Mouse (Mus musculus): Measurements from ENCODE around the gene Stx17. TPM values are rescaled to one million over a fixed set of nuclear protein-coding genes. Genes with fewer than 3 reads are reported as not detected.
A peak's percentile ranks its signal among the peaks of the same experiment; 100 is the strongest.

Gene Stx17
- 3.7 and 3.9 TPM in 2 replicates for total RNA-seq (2012; rRNA removed)

GRCm38 (mm10) chr4:48124773-48125469 is at the start of gene Stx17:
Gene Stx17 (plus strand): TSS chr4:48124915.
- no peak within 1 kb of the TSS for H3K27ac ChIP-seq (ENCODE audit: insufficient read depth, low read depth, low read length, poor library complexity, severe bottlenecking)

DNA sequence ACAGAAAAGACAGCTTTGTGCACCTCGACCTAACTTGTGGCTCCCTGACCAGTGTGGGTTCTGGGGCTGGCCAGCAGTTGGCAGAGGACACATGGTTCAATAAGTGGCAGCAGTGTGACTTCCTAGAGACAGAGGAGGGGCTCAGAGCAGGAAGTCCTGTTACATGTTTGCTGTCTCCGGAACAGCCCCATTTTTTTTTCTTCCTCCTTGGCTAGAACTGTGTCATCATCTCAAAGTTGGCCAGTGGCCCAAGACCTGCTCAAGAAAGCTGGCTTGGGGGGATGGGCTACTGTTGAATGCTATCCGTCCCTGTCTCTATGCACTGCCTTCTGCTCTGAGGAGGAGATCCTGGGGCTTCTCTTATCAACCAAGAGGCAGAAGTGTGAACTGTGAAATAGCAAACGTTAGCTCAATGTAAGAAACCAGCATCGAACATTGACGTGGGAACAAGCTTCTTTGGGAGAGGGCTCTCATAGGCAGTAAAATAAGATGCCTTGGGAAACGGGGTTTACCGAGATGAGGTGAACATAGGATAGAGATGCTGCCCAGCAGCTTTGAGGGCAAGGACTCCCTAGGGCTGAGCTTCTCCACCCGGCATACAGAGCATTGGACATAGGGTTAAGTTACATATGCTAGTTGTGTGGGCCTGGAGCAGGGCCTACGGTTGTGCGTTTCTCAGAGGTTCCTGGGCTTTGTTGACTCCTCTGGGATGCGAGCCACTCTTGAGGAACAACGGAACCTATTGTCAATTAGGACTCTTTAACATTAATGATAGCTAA is 47.8 kb upstream of the Stx17 start:
- TF ChIP-seq CHD2 (IDR thresholded peaks at IDR 0.05; ENCODE audit: low read depth, low read length) (no peak), MAFK (IDR thresholded peaks at IDR 0.05; ENCODE audit: insufficient read depth, low read depth, low read length) (no peak), ZNF384 (IDR thresholded peaks at IDR 0.05; ENCODE audit: low read depth, low read length) (no peak), HCFC1 (IDR thresholded peaks at IDR 0.05; ENCODE audit: borderline replicate concordance, insufficient read depth, low read length) (no peak), ZC3H11A (IDR thresholded peaks at IDR 0.05; ENCODE audit: borderline replicate concordance, low read depth, low read length) (no peak)
- no peaks in the 10 kb centered on the region for H3K4me1 ChIP-seq (ENCODE audit: control insufficient read depth in 2 of 2, insufficient read depth in 2 of 2, low read length in 2 of 2, poor library complexity in 1 of 2)
- H3K9ac ChIP-seq (ENCODE audit: insufficient read depth, low read depth, low read length, poor library complexity, severe bottlenecking), result no peak overlapping the region
- H3K9me3 ChIP-seq (ENCODE audit: control insufficient read depth, insufficient read depth, low read depth, low read length), result no peaks in the 10 kb centered on the region
- no peak overlapping the region for H3K4me3 ChIP-seq (ENCODE audit: insufficient read depth in 1 of 2, low read depth in 1 of 2, low read length in 2 of 2, poor library complexity in 1 of 2, severe bottlenecking in 1 of 2)
- in situ Hi-C loops (cut with MboI; ENCODE audit: low sequenced_read_pairs in 2 of 2, unreplicated experiment in 2 of 2), result no loop called here
- no peak overlapping the region for H3K27ac ChIP-seq (ENCODE audit: insufficient read depth, low read depth, low read length, poor library complexity, severe bottlenecking)
- DNase-seq (ENCODE audit: low read depth, low spot score), result no peak
- no peaks in the 10 kb centered on the region for H3K36me3 ChIP-seq (ENCODE audit: control insufficient read depth, insufficient read depth, low read length, poor library complexity, severe bottlenecking)

More at GRCm38 (mm10) chr4:48124773-48125469, at the start of gene Stx17:
- no peaks in the 10 kb centered on the region for H3K4me1 ChIP-seq (ENCODE audit: control insufficient read depth in 2 of 2, insufficient read depth in 2 of 2, low read length in 2 of 2, poor library complexity in 1 of 2)
- in situ Hi-C loops (cut with MboI; ENCODE audit: low sequenced_read_pairs in 2 of 2, unreplicated experiment in 2 of 2), result no loop called here
- H3K9me3 ChIP-seq (ENCODE audit: control insufficient read depth, insufficient read depth, low read depth, low read length), result no peaks in the 10 kb centered on the region
- peak within 1 kb of the TSS; percentile 66 to 80 for H3K4me3 ChIP-seq (ENCODE audit: insufficient read depth in 1 of 2, low read depth in 1 of 2, low read length in 2 of 2, poor library complexity in 1 of 2, severe bottlenecking in 1 of 2)
- no peak for TF ChIP-seq CHD2 (IDR thresholded peaks at IDR 0.05; ENCODE audit: low read depth, low read length)
- TF ChIP-seq ZNF384 (IDR thresholded peaks at IDR 0.05; ENCODE audit: low read depth, low read length), result no peak
- no peak for TF ChIP-seq MAFK (IDR thresholded peaks at IDR 0.05; ENCODE audit: insufficient read depth, low read depth, low read length)
- no peak for TF ChIP-seq HCFC1 (IDR thresholded peaks at IDR 0.05; ENCODE audit: borderline replicate concordance, insufficient read depth, low read length)
- no peak for TF ChIP-seq ZC3H11A (IDR thresholded peaks at IDR 0.05; ENCODE audit: borderline replicate concordance, low read depth, low read length)
- H3K36me3 ChIP-seq (ENCODE audit: control insufficient read depth, insufficient read depth, low read length, poor library complexity, severe bottlenecking), result no peaks in the 10 kb centered on the region
- DNase-seq (ENCODE audit: low read depth, low spot score), result peak; percentile 83
- H3K9ac ChIP-seq (ENCODE audit: insufficient read depth, low read depth, low read length, poor library complexity, severe bottlenecking), result peak within 1 kb of the TSS; percentile 83

- Histone ChIP-seq H3K9ac (ENCODE audit: insufficient read depth, low read depth, low read length, poor library complexity, severe bottlenecking) (no peak overlapping the region), H3K36me3 (ENCODE audit: control insufficient read depth, insufficient read depth, low read length, poor library complexity, severe bottlenecking) (no peaks in the 10 kb centered on the region), H3K9me3 (ENCODE audit: control insufficient read depth, insufficient read depth, low read depth, low read length) (no peaks in the 10 kb centered on the region), H3K4me1 (ENCODE audit: control insufficient read depth in 2 of 2, insufficient read depth in 2 of 2, low read length in 2 of 2, poor library complexity in 1 of 2) (no peaks in the 10 kb centered on the region), H3K4me3 (ENCODE audit: insufficient read depth in 1 of 2, low read depth in 1 of 2, low read length in 2 of 2, poor library complexity in 1 of 2, severe bottlenecking in 1 of 2) (no peak overlapping the region), H3K27ac (ENCODE audit: insufficient read depth, low read depth, low read length, poor library complexity, severe bottlenecking) (no peak overlapping the region)
- in situ Hi-C loops (cut with MboI; ENCODE audit: low sequenced_read_pairs in 2 of 2, unreplicated experiment in 2 of 2), result no loop called here
- TF ChIP-seq HCFC1 (IDR thresholded peaks at IDR 0.05; ENCODE audit: borderline replicate concordance, insufficient read depth, low read length), result no peak
- TF ChIP-seq CHD2 (IDR thresholded peaks at IDR 0.05; ENCODE audit: low read depth, low read length), result no peak
- TF ChIP-seq MAFK (IDR thresholded peaks at IDR 0.05; ENCODE audit: insufficient read depth, low read depth, low read length), result no peak
- no peak for TF ChIP-seq ZNF384 (IDR thresholded peaks at IDR 0.05; ENCODE audit: low read depth, low read length)
- TF ChIP-seq ZC3H11A (IDR thresholded peaks at IDR 0.05; ENCODE audit: borderline replicate concordance, low read depth, low read length), result no peak
- no peak for DNase-seq (ENCODE audit: low read depth, low spot score)
Observed at GRCm38 (mm10) chr4:48078213-48078612, 46.5 kb upstream of the Stx17 start.

DNA sequence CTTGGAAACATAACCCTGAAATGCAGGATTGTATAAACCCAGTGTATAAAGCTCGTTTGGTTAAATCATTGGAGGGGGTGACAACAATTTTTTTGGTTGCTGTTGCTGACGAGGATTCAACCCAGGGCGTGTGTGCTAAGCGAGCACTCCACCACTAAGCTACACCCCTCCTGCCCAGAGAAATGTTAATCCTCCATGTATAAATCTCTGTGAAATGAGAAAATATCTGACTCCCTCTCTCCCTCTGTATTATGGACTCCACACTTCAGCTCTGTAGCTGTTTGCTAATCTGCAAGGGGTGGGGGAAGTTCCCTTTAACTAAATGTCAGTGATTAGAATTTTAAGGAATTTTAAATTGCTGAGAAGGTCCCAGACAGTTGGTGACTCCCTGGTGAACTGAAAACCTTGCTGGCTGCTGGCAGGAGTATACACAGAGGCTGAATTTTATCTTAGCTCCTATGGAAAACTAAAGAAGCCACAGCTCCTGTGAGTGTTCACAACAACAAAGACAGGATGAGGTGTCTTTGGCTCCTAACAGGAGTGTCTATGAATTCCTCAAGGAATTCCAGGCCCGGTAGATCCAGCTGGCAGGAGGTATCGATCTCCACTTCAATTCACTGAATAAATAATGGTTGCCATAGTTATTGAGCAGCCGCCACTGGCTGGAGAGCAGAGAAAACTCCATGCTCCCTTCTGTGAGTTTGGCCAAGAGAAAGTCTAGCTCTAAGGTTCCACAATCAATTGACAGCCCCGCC is 45.3 kb upstream of the Stx17 start:
- H3K4me1 ChIP-seq (ENCODE audit: control insufficient read depth in 2 of 2, insufficient read depth in 2 of 2, low read length in 2 of 2, poor library complexity in 1 of 2), result no peaks in the 10 kb centered on the region
- TF ChIP-seq MAFK (IDR thresholded peaks at IDR 0.05; ENCODE audit: insufficient read depth, low read depth, low read length) (no peak), CHD2 (IDR thresholded peaks at IDR 0.05; ENCODE audit: low read depth, low read length) (no peak), ZC3H11A (IDR thresholded peaks at IDR 0.05; ENCODE audit: borderline replicate concordance, low read depth, low read length) (no peak), ZNF384 (IDR thresholded peaks at IDR 0.05; ENCODE audit: low read depth, low read length) (no peak), HCFC1 (IDR thresholded peaks at IDR 0.05; ENCODE audit: borderline replicate concordance, insufficient read depth, low read length) (no peak)
- no peaks in the 10 kb centered on the region for H3K9me3 ChIP-seq (ENCODE audit: control insufficient read depth, insufficient read depth, low read depth, low read length)
- in situ Hi-C loops (cut with MboI; ENCODE audit: low sequenced_read_pairs in 2 of 2, unreplicated experiment in 2 of 2), result no loop called here
- H3K4me3 ChIP-seq (ENCODE audit: insufficient read depth in 1 of 2, low read depth in 1 of 2, low read length in 2 of 2, poor library complexity in 1 of 2, severe bottlenecking in 1 of 2), result no peak overlapping the region
- no peak for DNase-seq (ENCODE audit: low read depth, low spot score)
- no peak overlapping the region for H3K9ac ChIP-seq (ENCODE audit: insufficient read depth, low read depth, low read length, poor library complexity, severe bottlenecking)
- H3K27ac ChIP-seq (ENCODE audit: insufficient read depth, low read depth, low read length, poor library complexity, severe bottlenecking), result no peak overlapping the region
- no peaks in the 10 kb centered on the region for H3K36me3 ChIP-seq (ENCODE audit: control insufficient read depth, insufficient read depth, low read length, poor library complexity, severe bottlenecking)
